Mouse (Mus musculus) cerebellum, adult (tissue): ENCODE measurements around the gene Mtx2.

Source experiments
- ATAC-seq: cut with Nextera tagmentation; 2 replicates; pipeline ENCODE4 v1.9.2; 2017; ENCODE audit warnings: mild to moderate bottlenecking, moderate library complexity, mixed read lengths; ENCODE audit not compliant: insufficient number of reproducible peaks, low FRiP score, low TSS enrichment

Mtx2 gene

DNA sequence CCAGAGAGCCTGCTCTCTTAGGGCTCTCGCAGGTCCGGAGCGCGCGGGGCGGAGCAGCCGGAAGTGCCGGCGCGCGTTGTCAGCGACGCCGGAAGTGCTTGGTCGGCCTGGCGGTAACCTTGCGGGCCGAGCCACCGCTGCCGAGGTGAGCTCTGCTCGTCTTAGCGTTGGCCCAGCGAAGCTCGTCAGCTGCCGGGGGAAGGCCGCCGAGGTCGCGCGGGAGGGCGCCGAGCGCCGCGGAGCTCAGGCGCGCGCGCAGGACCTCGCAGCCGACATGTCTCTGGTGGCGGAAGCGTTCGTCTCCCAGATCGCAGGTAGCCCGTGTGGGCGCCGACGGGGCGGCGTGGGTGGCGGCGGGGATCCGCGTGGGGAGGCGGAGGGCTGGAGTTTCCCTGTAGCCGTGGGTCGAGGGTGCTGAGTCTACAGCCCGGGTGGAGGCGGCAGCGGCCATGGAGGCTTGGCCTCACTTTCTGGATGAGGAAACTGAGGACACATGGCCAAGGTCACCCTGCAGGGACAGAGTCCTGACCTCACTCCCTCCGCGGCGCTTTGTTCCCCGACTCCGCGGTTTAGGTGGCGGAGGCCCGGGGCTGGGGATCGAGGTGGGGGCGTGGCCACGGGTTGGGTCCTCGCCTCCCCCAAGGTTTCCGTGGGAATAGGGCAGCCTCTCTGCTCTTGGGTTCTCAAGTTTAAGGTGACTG, at the start of gene Mtx2:
TSS of gene Mtx2 (plus strand) at position 74 of the 701 bp plus-strand sequence.
- peak; percentile 97 for ATAC-seq

DNA sequence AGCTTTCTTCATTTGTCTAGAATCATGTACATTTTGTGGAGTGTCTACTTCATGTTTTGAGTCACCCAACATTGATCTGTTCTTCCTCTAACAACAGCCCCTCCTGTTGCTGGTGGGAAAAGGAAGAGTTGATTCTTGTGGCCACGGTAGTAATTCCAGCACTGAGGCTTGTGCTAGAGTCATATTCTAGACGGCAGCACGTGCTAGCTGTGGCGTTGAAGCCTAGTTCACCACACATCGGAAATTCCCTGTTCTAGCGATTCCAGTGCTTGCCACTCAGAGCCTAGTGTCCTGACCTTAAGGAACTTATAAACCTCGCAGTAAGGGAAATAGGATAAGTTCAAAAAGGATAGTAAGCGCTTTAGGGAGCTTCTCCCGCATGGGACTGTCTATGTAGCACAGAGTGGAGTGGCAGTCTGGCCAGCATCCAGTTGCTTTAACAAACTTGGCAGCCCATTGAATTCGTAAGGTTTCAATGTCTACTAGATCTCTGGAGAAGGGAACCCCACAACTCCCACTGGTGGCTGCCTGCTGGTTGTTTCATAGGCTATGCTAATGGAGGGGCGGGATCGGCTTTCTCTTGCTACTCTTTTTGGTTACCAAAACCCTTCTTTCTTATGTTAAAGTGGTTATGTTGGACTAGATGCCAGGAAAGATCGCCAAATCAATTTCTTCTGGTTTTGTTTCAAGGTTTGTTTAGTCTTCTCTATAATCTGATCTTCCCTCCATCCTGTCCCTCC, 47.9 kb upstream of the Mtx2 start:
- ATAC-seq: no peak

DNA sequence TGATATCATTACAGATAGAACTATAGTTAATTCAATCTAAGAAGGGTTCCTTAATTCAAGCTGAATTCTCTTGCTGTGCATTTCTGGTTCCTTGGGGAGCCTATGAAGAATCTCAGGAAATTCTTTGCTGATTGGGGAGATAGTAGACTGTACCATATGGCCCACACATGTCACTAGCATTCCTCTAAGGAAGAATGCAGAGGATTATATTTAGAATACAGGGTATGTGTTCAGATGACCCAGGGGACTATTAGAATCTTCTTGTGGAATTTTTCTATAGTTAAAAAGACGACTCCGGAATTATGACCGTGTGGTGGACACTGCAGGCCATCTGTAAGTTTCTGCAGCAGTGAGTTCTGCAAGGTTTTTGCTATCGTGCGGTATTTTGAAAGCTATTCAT, 44.2 kb upstream of the Mtx2 start:
- no peak for ATAC-seq

DNA sequence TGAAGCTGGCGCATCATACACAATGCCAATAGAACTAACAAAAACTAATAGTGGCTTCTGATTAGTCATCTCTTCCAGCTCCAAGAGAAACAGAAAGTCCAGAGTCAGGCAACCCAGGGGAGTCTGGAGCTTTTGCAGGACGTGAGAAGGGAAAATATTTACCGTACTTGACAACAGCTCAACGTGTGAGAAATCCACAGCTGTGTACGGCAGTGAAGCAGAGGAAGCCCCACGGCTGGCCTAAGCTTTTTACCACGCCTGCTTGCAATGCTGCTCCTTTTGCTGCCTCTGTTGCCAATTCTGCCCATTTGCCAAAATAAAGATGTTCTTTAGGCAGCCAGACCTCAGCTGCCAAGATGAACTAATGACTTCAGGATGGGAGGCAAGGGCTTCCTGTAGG, 30.1 kb upstream of the Mtx2 start:
- no peak for ATAC-seq

DNA sequence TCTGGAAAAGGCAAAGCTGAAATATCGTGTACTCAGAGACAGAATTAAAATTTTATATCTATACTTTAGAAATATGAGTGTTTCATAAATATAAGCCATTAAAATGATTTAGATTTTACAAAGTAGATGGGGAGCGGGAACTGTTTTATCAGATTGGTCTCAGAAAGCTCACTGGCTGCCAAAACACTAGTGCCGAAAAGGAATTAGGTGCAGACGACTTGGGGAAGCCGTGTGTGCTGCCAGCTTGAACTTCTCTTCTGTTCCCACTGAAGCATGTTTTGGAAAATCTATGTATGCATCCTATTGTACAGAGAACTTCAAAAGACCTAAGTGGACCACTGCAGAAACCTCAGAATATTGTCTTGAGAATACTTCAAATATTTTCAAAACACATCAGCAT, 17.2 kb upstream of the Mtx2 start:
- ATAC-seq: no peak

DNA sequence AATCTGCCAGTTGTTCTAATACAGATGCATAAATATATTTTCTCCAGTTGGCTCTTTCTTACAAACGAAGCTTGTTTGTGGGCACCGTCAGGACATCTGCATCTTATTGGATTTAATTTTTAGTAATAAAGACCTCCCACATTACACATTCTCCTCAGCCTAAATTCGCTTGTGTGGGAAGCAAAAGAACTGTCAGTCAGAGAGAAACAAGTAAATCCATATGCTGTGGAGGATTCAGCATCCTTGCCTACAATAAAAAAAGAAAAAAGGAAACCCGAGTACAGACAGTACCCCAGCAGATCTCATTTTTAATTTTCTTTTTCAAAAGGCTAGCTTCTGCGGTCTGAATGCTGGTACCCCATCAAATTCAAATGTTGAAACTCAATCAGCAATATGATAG, 2.9 kb upstream of the Mtx2 start:
- no peak for ATAC-seq

DNA sequence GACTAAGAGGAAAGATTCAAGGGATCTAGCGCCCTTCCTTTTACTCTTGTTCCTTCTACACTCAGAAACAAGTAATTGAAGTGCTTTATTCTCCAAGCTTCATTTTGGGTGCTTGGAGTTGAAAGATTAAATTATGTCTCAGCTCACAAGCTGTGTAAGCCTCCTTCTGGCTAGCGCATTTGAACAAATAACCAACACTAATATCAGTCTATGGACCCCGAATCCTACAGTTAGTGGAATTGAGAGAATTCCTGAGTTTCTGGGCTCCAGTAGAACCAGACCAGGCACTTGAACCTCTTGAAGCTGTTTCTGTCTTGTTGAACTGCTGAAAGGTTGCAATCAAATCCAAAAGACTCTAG, 253 bp upstream of the Mtx2 start:
- ATAC-seq: peak; percentile 17

DNA sequence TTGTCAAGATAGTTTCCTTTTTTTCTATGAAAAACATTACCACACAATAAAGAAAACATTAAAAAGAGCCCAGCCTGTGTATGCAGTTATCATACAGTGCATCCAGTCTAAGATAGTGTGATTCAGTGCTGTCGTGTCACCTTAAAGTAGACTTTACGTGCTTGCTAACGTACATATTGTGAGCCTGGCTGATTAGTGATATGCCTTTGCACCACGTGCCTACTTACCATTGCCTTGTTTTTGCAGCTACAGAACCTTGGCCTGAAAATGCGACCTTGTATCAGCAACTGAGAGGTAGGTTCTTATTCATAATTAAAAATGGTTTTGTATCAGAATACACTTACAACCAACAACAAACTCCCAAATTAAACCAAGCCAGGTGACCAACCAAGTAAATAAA, 21.4 kb downstream of the Mtx2 start:
- ATAC-seq: no peak

DNA sequence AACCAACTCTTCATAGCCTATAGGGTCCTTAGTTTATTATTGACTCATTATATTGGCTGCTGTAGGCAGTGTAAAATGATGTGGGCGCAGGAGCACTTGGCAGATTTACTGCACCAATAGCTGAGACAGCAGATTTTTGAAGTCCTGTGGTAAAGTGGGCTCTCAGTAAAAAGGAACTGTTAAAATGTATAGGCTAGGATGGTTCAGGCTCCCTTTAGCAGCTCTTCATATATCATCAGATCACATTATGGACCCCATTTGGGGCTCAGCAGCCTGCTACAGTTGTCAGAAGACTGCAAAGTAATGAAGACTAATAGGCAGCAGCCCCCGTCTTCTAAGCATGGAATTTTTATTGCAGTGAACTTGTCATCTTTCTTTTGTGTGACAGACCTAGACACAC, 21.9 kb downstream of the Mtx2 start:
- ATAC-seq: no peak

DNA sequence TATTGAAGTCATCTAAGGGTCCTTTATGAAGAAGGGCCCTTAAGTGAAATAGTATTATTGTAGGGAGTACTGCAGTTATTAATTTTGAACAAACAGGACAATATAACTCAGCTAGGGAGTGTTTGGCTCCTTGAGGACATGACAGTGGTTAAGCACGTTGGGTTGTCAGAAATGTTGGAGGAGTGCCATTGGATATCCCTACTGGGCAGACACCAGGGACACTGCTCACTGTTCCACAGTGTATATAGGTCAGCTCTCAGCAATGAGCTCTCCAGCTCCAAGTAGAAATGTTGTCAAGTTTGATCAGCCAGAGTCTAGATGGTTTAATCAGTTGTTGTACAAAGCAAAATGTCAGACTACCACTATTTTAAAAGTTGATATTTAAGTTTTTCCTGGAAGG, 24.4 kb downstream of the Mtx2 start:
- peak; percentile 90 for ATAC-seq

DNA sequence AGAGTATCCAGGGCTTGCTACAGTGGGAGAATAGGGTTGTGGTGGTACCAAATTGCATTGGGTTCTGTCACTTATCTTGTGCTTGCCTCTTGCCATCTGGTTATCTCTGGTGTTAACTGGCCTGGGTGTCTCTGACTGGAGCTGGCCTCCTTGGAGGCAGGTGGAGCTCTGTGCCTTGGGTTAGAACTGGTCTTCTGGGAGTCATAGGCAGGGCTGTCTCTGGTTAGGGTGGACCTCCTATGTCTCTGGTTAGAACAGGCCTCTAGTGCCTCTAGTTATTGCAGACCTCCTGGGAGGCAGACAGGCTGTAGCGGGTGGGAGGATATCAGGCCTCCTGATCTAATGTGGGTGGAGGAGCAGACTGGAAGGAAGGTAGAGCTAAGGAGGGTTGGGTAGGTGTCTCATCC, 36.5 kb downstream of the Mtx2 start:
- no peak for ATAC-seq

DNA sequence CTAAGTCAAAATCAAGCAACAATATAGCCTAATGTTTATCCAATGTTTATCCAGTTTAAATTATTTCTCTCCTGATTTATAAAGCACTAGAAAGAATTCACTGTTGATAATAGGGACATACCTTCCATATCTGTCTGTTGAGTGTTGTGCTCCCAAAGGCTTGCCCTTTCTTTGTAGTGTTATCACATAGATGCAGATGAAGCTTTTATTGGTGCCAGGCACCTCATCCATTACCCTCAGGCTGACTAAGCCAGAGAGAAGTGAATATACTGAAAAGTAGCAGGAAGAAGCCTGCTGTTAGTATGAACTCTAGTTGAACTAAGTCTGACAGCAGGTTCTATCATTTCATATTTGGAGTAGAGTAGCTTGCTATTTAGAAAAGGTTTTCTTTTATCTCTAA, 39.8 kb downstream of the Mtx2 start:
- ATAC-seq: no peak

DNA sequence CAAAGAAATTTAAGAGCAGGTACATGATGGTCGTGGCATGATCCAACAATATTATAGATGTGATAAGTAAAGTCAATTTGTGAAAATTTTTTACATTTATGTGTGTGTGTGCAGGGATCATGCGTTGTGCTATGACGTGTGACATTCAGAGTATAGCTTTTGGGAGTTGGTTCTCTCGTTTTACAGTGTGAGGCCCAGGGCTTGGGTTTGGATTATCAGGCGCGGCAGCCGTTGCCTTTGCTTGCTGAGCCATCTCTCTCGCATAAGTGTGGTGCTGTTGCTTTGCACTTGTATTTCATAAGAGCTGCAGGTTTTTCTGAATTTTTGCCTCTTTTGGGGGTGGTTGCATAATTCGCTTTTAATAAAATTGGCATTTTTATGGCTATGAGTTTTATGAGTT, 48.4 kb downstream of the Mtx2 start:
- ATAC-seq: no peak

DNA sequence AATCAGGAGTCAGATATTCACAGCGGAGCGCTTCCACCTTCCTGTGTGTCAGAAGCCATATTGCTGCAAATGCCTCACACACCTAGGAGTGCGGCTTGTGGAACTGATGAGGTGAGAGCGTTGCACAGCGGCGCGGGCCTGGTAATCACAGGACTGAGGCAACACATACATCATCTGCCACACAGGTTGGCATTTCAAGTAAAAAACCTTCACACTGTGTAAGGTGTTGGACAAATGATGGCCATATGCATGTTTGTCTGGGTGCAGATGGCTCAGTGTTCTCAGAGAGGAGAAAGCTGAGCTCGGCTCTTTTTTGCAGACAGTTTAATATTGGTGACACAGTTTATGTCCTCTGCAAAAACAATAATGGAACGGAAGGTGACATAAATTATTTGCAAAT, 58.8 kb downstream of the Mtx2 start:
- no peak for ATAC-seq

DNA sequence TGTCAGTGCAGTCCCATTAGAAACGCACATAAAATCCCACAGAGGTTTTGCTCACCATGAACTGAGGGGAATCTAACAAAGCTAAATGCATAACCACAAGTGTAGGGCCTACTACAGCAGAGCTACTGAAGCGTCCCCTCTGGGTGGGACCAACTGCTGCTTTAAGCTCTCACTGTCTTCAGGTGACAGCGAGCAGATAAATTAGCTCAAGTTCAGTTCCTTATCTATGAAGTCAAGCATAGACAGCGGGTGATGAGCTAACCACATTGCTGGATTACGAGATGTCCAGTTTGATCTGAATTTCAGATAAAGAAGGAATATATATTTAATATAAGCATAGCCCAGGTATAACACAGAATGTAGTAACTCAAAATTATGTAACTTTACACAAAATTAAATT, 66.3 kb downstream of the Mtx2 start:
- ATAC-seq: no peak

DNA sequence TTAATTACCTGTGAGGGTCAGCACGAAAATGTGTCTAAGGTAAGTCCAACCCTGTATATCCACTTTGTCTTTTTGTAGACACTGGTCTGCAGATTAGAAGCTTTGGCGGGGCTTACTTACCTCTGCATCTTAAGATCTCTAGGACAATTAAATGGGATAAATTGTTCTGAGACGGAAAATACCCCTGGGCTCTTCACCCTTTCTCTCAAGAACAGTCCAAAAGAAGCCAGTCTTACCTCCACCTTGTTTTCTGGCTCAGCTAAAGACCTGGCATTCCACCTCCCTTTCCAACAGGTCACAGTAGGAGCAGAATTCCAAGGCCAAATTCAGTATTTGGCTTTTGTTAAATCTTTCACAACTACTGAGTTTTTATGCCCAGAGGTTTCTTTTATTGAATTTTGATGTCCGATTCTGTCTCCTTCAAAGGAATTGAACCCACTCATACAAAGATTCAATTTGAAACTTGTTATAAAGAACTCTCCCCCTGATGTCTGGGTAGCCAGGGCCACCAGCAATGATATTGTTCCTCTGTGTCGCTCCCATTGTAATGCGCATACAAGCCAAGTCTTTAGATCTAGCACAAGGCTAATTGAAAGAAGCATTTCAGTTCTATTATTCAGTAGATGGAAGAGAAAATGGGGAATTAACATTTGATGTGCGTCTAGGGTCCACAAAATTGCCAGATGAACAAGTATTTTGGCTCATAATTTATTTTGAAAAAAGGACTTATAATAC, 67.4 kb downstream of the Mtx2 start:
- ATAC-seq: no peak

DNA sequence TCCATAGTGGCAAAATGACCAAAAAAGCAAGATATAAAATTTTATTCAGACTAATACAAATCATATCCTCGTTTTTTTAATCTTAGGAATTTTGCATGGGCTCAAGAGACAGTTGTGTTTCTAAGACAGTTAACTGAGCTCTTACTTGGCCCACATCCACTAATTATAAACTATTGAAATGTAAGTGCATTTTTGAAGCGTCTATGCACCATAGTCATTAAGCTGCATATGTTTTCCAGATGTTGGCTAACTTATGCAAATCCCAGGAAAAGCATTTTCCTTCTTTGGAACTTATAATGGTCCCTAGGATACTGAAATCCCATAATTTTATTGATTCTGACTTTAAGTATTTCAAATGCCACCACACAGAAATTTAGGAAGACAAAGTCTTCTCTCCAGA, 68.5 kb downstream of the Mtx2 start:
- ATAC-seq: no peak

DNA sequence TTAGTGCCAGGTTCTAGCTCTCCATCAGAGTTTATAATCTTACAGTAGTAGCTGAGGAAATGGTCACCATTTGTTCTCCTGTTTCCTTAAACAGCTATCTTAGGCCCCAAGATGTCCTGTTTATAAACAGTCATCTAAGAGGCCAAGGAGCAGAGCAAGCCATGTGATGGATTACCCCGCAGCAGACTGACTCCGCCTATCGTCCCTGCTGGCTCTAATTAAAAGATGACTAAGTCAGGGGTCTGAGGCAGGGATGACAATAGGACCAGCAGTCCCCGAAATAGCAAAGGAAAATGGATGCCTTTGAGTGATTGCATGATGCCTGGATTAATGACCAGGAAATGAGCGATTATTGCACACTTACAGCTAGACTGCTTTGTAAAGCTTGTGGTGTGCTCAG, 74.4 kb downstream of the Mtx2 start:
- no peak for ATAC-seq

DNA sequence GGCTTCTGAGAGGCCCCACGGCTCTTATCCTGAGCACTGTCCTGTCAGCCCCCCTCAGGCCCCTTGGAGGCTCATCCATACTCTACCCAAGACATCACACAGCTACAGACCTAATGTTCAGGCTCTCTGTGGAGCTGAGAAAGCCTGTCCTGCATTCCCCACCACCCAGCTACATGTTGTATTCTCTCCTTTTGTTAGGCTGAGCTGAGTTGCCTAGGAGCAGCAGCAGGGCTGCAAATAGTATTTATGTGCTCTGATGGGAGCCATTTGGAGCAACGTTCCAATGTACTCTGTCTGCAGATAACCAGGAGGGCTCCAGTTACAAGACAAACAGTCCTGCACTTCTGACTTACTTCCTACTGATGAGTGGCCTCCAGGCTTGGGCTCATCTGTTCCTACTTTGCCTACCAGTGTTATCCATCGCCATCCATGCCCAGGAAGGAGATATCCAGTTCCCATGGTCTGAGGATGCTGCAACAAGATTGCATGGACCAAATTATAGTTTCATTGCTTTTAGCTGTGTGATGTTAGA, 76.2 kb downstream of the Mtx2 start:
- ATAC-seq: no peak

DNA sequence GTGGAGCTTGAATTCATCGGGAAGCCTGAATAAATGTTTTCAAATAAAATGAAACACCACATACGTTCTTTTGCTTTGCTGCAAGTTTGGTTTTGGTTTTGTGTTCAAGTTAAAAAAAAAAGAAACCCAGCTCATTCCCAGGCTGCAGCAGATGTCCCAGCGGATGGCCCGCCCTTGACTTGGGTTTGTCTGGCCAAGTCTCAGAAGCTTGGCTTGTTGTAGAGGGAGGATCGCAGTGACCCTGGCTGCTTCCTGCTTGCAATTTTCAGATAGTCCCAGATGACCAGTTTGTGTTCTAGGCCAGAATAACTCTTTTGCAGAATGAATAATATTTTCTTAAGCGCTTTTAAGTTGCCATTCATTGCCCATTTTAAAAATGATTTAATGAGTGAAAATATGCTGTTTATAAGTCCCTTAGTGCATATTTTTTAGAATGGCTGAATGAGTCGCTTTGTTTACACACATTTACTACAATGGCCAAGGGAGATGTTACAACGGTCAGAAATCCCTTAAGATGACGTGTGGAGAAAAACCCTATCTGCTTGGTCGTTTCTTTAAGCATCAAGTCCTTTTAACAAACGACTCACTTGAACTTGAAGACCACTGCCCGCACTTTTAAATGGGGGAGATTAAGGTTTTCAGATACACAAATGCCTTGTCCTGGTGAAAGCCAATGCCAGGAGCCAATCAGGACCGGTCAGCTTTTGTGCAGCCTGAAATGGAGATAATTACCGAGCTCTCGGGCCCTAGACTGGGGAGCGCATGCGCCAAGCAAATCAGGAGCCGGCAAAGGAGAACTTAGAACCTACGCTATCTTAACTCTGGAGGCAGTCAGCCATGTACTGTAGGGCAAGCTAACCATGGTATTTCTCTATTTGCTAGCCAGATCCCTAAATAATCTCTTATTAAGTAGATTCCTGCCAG, 82.0 kb downstream of the Mtx2 start:
- no peak for ATAC-seq
